8 mouse cellular contexts compared by ENCODE assay signal in genomic region chr12:30584863-30585262, GRCm38 (mm10). TPM values are rescaled to one million over a fixed set of nuclear protein-coding genes. Genes with fewer than 3 reads are reported as not detected.
DNase-seq lines count a peak whose midpoint lies in the region; ATAC-seq and TF ChIP-seq lines count a peak whose summit lies in the region.

No protein-coding gene starts in this region.

- peak overlapping the region; percentile 93 for H3K4me2 ChIP-seq in heart, embryonic 14.5 days (ENCODE audit: low read length)

- TF ChIP-seq POLR2A in bone marrow, adult 2 months (IDR thresholded peaks at IDR 0.05; ENCODE audit: borderline replicate concordance, control insufficient read depth, low read depth, low read length), result no peak

- H3K4me3 ChIP-seq in heart, embryonic 14.5 days (ENCODE audit: control insufficient read depth in 1 of 2, insufficient read depth in 1 of 2, low read depth in 1 of 2, low read length in 2 of 2), result peak overlapping the region; percentile 70 to 86
- H3K4me3 ChIP-seq in bone marrow, adult 2 months (replicated peaks; ENCODE audit: control insufficient read depth, low read depth, low read length), result peak overlapping the region; percentile 91
- H3K4me3 ChIP-seq in hindbrain, embryonic 10.5 days, result peak overlapping the region; percentile 75

- peak overlapping the region; percentile 81 to 87; a peak in 2 of 4 replicates for H3K27ac ChIP-seq in heart, embryonic 14.5 days (replicated peaks in 1 of 2; ENCODE audit: control insufficient read depth in 1 of 2, insufficient read depth in 1 of 2, low read depth in 2 of 2, low read length in 2 of 2)
- no peak overlapping the region for H3K27ac ChIP-seq in bone marrow, adult 2 months (ENCODE audit: control insufficient read depth, insufficient read depth, low read depth, low read length, poor library complexity)
- peak overlapping the region; percentile 93 for H3K27ac ChIP-seq in hindbrain, embryonic 10.5 days

- H3K4me1 ChIP-seq in heart, embryonic 14.5 days (ENCODE audit: control insufficient read depth in 2 of 2, insufficient read depth in 2 of 2, low read length in 2 of 2), result peaks cover 6 to 11% of the 10 kb centered on the region in 2 experiments
- H3K4me1 ChIP-seq in bone marrow, adult 2 months (ENCODE audit: control insufficient read depth, insufficient read depth, low read length), result no peaks in the 10 kb centered on the region
- peaks cover 17% of the 10 kb centered on the region for H3K4me1 ChIP-seq in hindbrain, embryonic 10.5 days (replicated peaks)

- H3K27me3 ChIP-seq in heart, embryonic 14.5 days (ENCODE audit: control insufficient read depth, insufficient read depth, low read length), result no peaks in the 10 kb centered on the region
- no peaks in the 10 kb centered on the region for H3K27me3 ChIP-seq in hindbrain, embryonic 10.5 days (ENCODE audit: insufficient read depth, poor library complexity, severe bottlenecking)

- intact Hi-C loops in heart, postnatal 25 days (cut with DNase I), result no loop called here

- no peaks in the 10 kb centered on the region for H3K9me3 ChIP-seq in heart, embryonic 14.5 days (ENCODE audit: control insufficient read depth, low read length)
- no peaks in the 10 kb centered on the region for H3K9me3 ChIP-seq in hindbrain, embryonic 10.5 days

- peak overlapping the region; percentile 89 for H3K9ac ChIP-seq in heart, embryonic 14.5 days (ENCODE audit: low read length)

- 4% methylated on average over 6 of the region's 6 CpGs for WGBS in heart, embryonic 14.5 days
- WGBS in bone marrow, adult 2 months, result 10% methylated on average over 6 of the region's 6 CpGs
- WGBS in hindbrain, embryonic 10.5 days, result 17% methylated on average over 6 of the region's 6 CpGs

- no peak for ATAC-seq in heart, embryonic 14.5 days (ENCODE audit: insufficient number of reproducible peaks, insufficient read depth, low FRiP score, low read depth)
- peak; percentile 23; the same call in 1 of the 2 replicates for ATAC-seq in megakaryocyte-erythroid progenitor cell, adult 5-6 weeks (replicated peaks; ENCODE audit: low FRiP score, low TSS enrichment, poor library complexity, severe bottlenecking)

- DNase-seq in heart, postnatal 25 days (ENCODE audit: low spot score), result no peak
- no peak for DNase-seq in hindbrain, embryonic 10.5 days (ENCODE audit: low spot score)
- DNase-seq in B cell, adult 2 months, result no peak
- no peak for DNase-seq in testis, postnatal 14 days (ENCODE audit: low spot score)
- no peak for DNase-seq in urinary bladder, postnatal 4 days (ENCODE audit: low spot score in 2 of 2)

- peaks cover 24% of the 10 kb centered on the region for H3K36me3 ChIP-seq in heart, embryonic 14.5 days (ENCODE audit: control insufficient read depth, insufficient read depth, low read length)
- peaks cover 26% of the 10 kb centered on the region for H3K36me3 ChIP-seq in hindbrain, embryonic 10.5 days

- no peak for TF ChIP-seq CTCF in bone marrow, adult 2 months (IDR thresholded peaks at IDR 0.05; ENCODE audit: control insufficient read depth, insufficient read depth, low read length)

RNA-seq across cellular contexts. Expression of gene Tmem18, which starts 0.6 kb away (rescaled TPM):
- polyA plus RNA-seq in heart, embryonic 14.5 days (2014; fragmentation: Nextera tagmentation; extraction: Ambion mirVana), result 13.8 and 14.5 TPM in 2 replicates
- total RNA-seq in heart, postnatal 25 days (2021), result 10 to 100 TPM; 10.4 to 10.8 TPM
- 2.6 and 4.7 TPM in 2 replicates for polyA plus RNA-seq in bone marrow, adult 2 months (2011; ENCODE audit: insufficient read depth, insufficient read length, low replicate concordance, missing spikeins)
- 22.1 and 27.8 TPM in 2 replicates for polyA plus RNA-seq in hindbrain, embryonic 10.5 days (2016; fragmentation: Nextera tagmentation; extraction: Ambion mirVana)
- 11.9 and 12.4 TPM in 2 replicates for total RNA-seq in megakaryocyte-erythroid progenitor cell, adult 5-6 weeks (2014; fragmentation: Nextera tagmentation)
- total RNA-seq in megakaryocyte-erythroid progenitor cell, adult 5-6 weeks (2017), result 13.6 and 18.6 TPM in 2 replicates
